Mouse (Mus musculus): ENCODE results near the gene Mrps21.

Mrps21 gene

GRCm38 (mm10) chr3:95850611-95851010 lies 20.7 kb downstream of the Mrps21 start:
- DNase-seq: no peak

- no peak for DNase-seq
Measured at GRCm38 (mm10) chr3:95842503-95843214, 28.7 kb downstream of the Mrps21 start.

- DNase-seq: no peak
Measured at GRCm38 (mm10) chr3:95839250-95839649, 32.1 kb downstream of the Mrps21 start.

GRCm38 (mm10) chr3:95829053-95829452 lies 42.3 kb downstream of the Mrps21 start:
- no peak for DNase-seq

GRCm38 (mm10) chr3:95826275-95826674 lies 45.0 kb downstream of the Mrps21 start:
- DNase-seq: no peak

- DNase-seq: no peak
Measured at GRCm38 (mm10) chr3:95820046-95821010, 51.0 kb downstream of the Mrps21 start.

- DNase-seq: peak; percentile 100
Measured at GRCm38 (mm10) chr3:95819351-95819985, 51.9 kb downstream of the Mrps21 start.

GRCm38 (mm10) chr3:95818571-95819288 lies 52.6 kb downstream of the Mrps21 start, which contains the start of gene Rprd2:
Gene Rprd2, minus strand, starts transcription at chr3:95818863.
- DNase-seq: peak; percentile 87

GRCm38 (mm10) chr3:95818026-95818511 lies 53.2 kb downstream of the Mrps21 start:
- peak; percentile 71 to 74 for DNase-seq

GRCm38 (mm10) chr3:95816681-95817080 lies 54.6 kb downstream of the Mrps21 start:
- DNase-seq: no peak

Measured in cerebellum, postnatal 25 days (tissue).